Mouse (Mus musculus) CH12.LX (cell line): Measurements from ENCODE around the gene Ccdc189. TPM values are rescaled to one million over a fixed set of nuclear protein-coding genes. Genes with fewer than 3 reads are reported as not detected.
"Not testable (repeated sequence)": the region's sequence is repeated elsewhere in the genome, so short reads cannot be mapped to it uniquely, and the experiment has no call there.

Experiments used
- DNase-seq: peaks from one replicate; pipeline ENCODE4 v3.0.0-alpha.2; 2013; ENCODE audit errors: extremely low read depth
- H3K27ac ChIP-seq: 2 replicates; pipeline ENCODE4 v1.5.1; 2012; ENCODE audit warnings: low read depth, mild to moderate bottlenecking, control low read depth, moderate library complexity; ENCODE audit not compliant: insufficient read depth
- H3K27me3 ChIP-seq: replicated peaks from 2 replicates; pipeline ENCODE3; 2012; ENCODE audit warnings: inconsistent platforms
- H3K36me3 ChIP-seq, 2 experiments: replicated peaks in 1 of 2; 2 replicates each; pipeline versions ENCODE3 to v1.6.1; 2012; ENCODE audit warnings: inconsistent platforms in 1 of 2, low read length in 1 of 2, mild to moderate bottlenecking in 1 of 2, mixed read lengths in 1 of 2, moderate library complexity in 1 of 2; ENCODE audit not compliant: control insufficient read depth in 1 of 2, insufficient read depth in 1 of 2
- H3K4me1 ChIP-seq, 2 experiments: 2 replicates each; pipeline ENCODE4 v1.6.1; 2012; ENCODE audit warnings: inconsistent platforms in 1 of 2, moderate library complexity in 1 of 2; ENCODE audit not compliant: insufficient read depth in 2 of 2, control insufficient read depth in 1 of 2
- H3K4me2 ChIP-seq: 2 replicates; pipeline ENCODE4 v1.6.1; 2012; ENCODE audit warnings: low read depth, mild to moderate bottlenecking, control low read depth; ENCODE audit not compliant: poor library complexity, insufficient read depth, severe bottlenecking
- H3K4me3 ChIP-seq, 3 experiments: fragments of 150-350 bp in 1 of 3; sonication (generic) in 1 of 3; replicated peaks in 1 of 3; 2 replicates each; pipeline versions ENCODE3 to v1.5.1; 2011 to 2012; ENCODE audit warnings: low read depth in 2 of 3, low read length in 2 of 3, mild to moderate bottlenecking in 2 of 3, moderate library complexity in 2 of 3, control low read depth in 1 of 3, improper control_type of control experiment in 1 of 3, inconsistent platforms in 1 of 3, mixed read lengths in 1 of 3; ENCODE audit not compliant: poor library complexity in 1 of 3
- H3K79me2 ChIP-seq: replicated peaks from 2 replicates; pipeline ENCODE4 v1.6.1; 2012; ENCODE audit warnings: mild to moderate bottlenecking, moderate library complexity; ENCODE audit not compliant: control insufficient read depth, poor library complexity, insufficient read depth, severe bottlenecking; ENCODE audit errors: extremely low read depth
- H3K9ac ChIP-seq: 2 replicates; pipeline ENCODE4 v1.6.1; 2012; ENCODE audit warnings: low read depth, mild to moderate bottlenecking, control low read depth, moderate library complexity; ENCODE audit not compliant: insufficient read depth
- H3K9me3 ChIP-seq: replicated peaks from 2 replicates; pipeline ENCODE3; 2012; ENCODE audit warnings: low read length, inconsistent platforms, mixed read lengths
- BHLHE40 ChIP-seq: IDR thresholded peaks from 2 replicates; pipeline ENCODE4 v1.6.1; 2011; ENCODE audit warnings: mild to moderate bottlenecking, low read depth, low read length, improper control_type of control experiment
- CHD1 ChIP-seq: IDR thresholded peaks from 2 replicates; pipeline ENCODE4 v1.6.1; 2012; ENCODE audit warnings: low read depth, low read length, improper control_type of control experiment, inconsistent platforms
- CTCF ChIP-seq, 2 experiments: IDR thresholded peaks in 1 of 2; conservative IDR thresholded peaks in 1 of 2; 2 replicates each; pipeline ENCODE4 v1.5.1; 2011 to 2012; ENCODE audit warnings: low read depth in 2 of 2, low read length in 2 of 2, improper control_type of control experiment in 1 of 2, inconsistent platforms in 1 of 2, mild to moderate bottlenecking in 1 of 2, moderate library complexity in 1 of 2
- EP300 ChIP-seq: IDR thresholded peaks from 2 replicates; pipeline ENCODE4 v1.6.1; 2011; ENCODE audit warnings: low read length, improper control_type of control experiment
- GABPA ChIP-seq: IDR thresholded peaks from 2 replicates; pipeline ENCODE4 v1.6.1; 2012; ENCODE audit warnings: low read depth, low read length, improper control_type of control experiment, inconsistent platforms; ENCODE audit not compliant: insufficient replicate concordance
- HCFC1 ChIP-seq: IDR thresholded peaks from 2 replicates; pipeline ENCODE4 v1.6.1; 2012; ENCODE audit warnings: low read depth, mild to moderate bottlenecking, inconsistent platforms, low read length, improper control_type of control experiment
- JUN ChIP-seq: IDR thresholded peaks from 2 replicates; pipeline ENCODE4 v1.6.1; 2011; ENCODE audit warnings: low read depth, mild to moderate bottlenecking, low read length, improper control_type of control experiment, moderate library complexity; ENCODE audit not compliant: insufficient read depth
- JUND ChIP-seq: conservative IDR thresholded peaks from 2 replicates; pipeline ENCODE4 v1.6.1; 2011; ENCODE audit warnings: low read depth, low read length, improper control_type of control experiment
- KAT2A ChIP-seq: IDR thresholded peaks from 2 replicates; pipeline ENCODE4 v1.6.1; 2012; ENCODE audit warnings: low read length, improper control_type of control experiment, inconsistent platforms; ENCODE audit not compliant: insufficient replicate concordance
- MAX ChIP-seq: IDR thresholded peaks from 2 replicates; pipeline ENCODE4 v1.6.1; 2011; ENCODE audit warnings: low read length, improper control_type of control experiment
- MAZ ChIP-seq: IDR thresholded peaks from 2 replicates; pipeline ENCODE4 v1.6.1; 2012; ENCODE audit warnings: low read depth, mild to moderate bottlenecking, inconsistent platforms, low read length, improper control_type of control experiment, moderate library complexity
- MEF2A ChIP-seq: IDR thresholded peaks from 2 replicates; pipeline ENCODE4 v1.6.1; 2014; ENCODE audit warnings: low read depth, mild to moderate bottlenecking, inconsistent platforms, low read length, improper control_type of control experiment, borderline replicate concordance
- NELFE ChIP-seq: IDR thresholded peaks from 2 replicates; pipeline ENCODE4 v1.6.1; 2011; ENCODE audit warnings: low read depth, low read length, improper control_type of control experiment
- NRF1 ChIP-seq: IDR thresholded peaks from 2 replicates; pipeline ENCODE4 v1.6.1; 2014; ENCODE audit warnings: low read depth, mild to moderate bottlenecking, inconsistent platforms, low read length, improper control_type of control experiment, moderate library complexity
- PAX5 ChIP-seq: IDR thresholded peaks from 2 replicates; pipeline ENCODE4 v1.6.1; 2012; ENCODE audit warnings: low read length, inconsistent platforms, mixed read lengths
- SIN3A ChIP-seq: IDR thresholded peaks from 2 replicates; pipeline ENCODE4 v1.6.1; 2012; ENCODE audit warnings: low read length, improper control_type of control experiment, inconsistent platforms
- SMC3 ChIP-seq: IDR thresholded peaks from 2 replicates; pipeline ENCODE4 v1.6.1; 2011; ENCODE audit warnings: low read depth, low read length, improper control_type of control experiment
- TCF12 ChIP-seq: IDR thresholded peaks from 2 replicates; pipeline ENCODE4 v1.6.1; 2014; ENCODE audit warnings: low read depth, mild to moderate bottlenecking, inconsistent platforms, low read length, improper control_type of control experiment
- USF1 ChIP-seq: IDR thresholded peaks from 2 replicates; pipeline ENCODE4 v1.6.1; 2014; ENCODE audit warnings: low read depth, mild to moderate bottlenecking, inconsistent platforms, low read length, improper control_type of control experiment
- USF2 ChIP-seq: conservative IDR thresholded peaks from 2 replicates; pipeline ENCODE4 v1.6.1; 2011; ENCODE audit warnings: low read depth, low read length, improper control_type of control experiment
- dilution Hi-C: fragments of 300-500 bp; cut with MboI; formaldehyde crosslinking; loops from 2 replicates; pipeline ENCODE4 v1.14.3; 2020; ENCODE audit warnings: low sequenced_read_pairs; ENCODE audit not compliant: extremely low pct_unique_long_range_greater_than_20kb, extremely low pct_ligation_motif_present
- in situ Hi-C: fragments of 300-500 bp; cut with MboI; formaldehyde crosslinking; loops from 3 replicates; pipeline ENCODE4 v1.14.3; 2019; ENCODE audit warnings: low sequenced_read_pairs, low pct_ligation_motif_present, low pct_unique_long_range_greater_than_20kb, mixed read lengths
- polyA plus RNA-seq: library from polyadenylated mRNA; unstranded; fragments of >175 nt; gene quantifications from 2 replicates; pipeline ENCODE4 v1.2.1, GENCODE M21; 2012; ENCODE audit warnings: low read depth; ENCODE audit not compliant: insufficient read length
- total RNA-seq, 2 experiments: library from RNA; depleted of rRNA; stranded (reverse); fragments of 300-350 nt in 1 of 2; fragments of >200 nt in 1 of 2; gene quantifications; 2 replicates each; pipeline ENCODE4 v1.2.3; 2012 to 2014

Gene Ccdc189
- total and polyA plus RNA-seq, 3 experiments: 2.1 to 2.9 (median 2.2) TPM

DNA sequence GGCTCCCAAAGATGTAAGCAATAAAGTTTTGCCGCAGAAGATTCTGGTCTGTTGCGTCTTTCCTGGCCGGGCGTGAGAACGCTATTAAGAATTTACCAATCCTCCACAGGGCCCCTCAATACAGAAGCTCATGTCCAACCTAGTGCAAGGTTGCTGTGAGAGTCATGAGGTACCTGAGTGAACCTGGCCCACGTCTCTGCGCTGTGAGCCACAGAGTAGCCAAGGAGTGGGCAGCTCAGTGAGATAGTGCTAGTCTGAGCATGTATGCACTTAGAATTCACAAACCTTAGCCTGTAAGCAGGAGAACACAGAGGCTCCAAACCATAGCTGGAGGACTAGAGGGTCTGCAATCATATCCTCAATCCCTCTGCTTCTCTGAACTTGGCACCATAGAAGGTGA is 37.6 kb upstream of the Ccdc189 start:
- no peaks in the 10 kb centered on the region for H3K4me1 ChIP-seq
- no peak overlapping the region for H3K9ac ChIP-seq
- H3K79me2 ChIP-seq: no peaks in the 10 kb centered on the region
- no peaks in the 10 kb centered on the region for H3K27me3 ChIP-seq
- no peak for DNase-seq
- TF ChIP-seq USF1 (no peak), PAX5 (no peak), JUN (no peak), USF2 (no peak), KAT2A (no peak), CTCF (conservative IDR thresholded peaks at IDR 0.05 in 1 of 2, IDR thresholded peaks at IDR 0.05 in 1 of 2; ENCODE audit: low read depth in 2 of 2, low read length in 2 of 2) (no peak), MEF2A (no peak), EP300 (no peak), MAZ (no peak), MAX (no peak), CHD1 (no peak), NRF1 (no peak), HCFC1 (no peak), GABPA (no peak), JUND (no peak), TCF12 (no peak), NELFE (no peak), SMC3 (no peak), BHLHE40 (no peak), SIN3A (no peak)
- H3K9me3 ChIP-seq: peaks cover 2% of the 10 kb centered on the region
- in situ Hi-C loops (no loop called here), dilution Hi-C loops (no loop called here)
- no peak overlapping the region for H3K27ac ChIP-seq
- no peaks in the 10 kb centered on the region for H3K36me3 ChIP-seq
- H3K4me2 ChIP-seq: no peak overlapping the region
- no peak overlapping the region for H3K4me3 ChIP-seq

DNA sequence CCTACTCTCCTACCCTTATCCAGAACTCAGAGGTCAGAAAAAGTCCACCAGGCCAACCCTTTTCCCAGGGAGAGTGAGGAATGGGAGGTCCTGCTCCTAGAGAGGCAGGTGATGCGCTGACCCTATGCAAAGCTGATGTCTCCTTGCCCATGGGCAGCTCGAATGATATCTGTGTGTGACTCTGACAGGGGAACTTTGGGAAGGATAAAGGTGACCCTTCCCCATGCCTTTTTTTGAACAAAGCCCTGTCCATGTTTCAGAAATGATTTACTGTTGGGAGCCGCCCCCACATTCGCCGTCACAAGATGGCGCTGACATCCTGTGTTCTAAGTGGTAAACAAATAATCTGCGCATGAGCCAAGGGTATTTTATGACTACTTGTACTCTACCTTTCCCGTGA is 30.0 kb upstream of the Ccdc189 start:
- H3K4me3 ChIP-seq, H3K9me3 ChIP-seq, DNase-seq, in situ Hi-C loops, H3K36me3 ChIP-seq, H3K79me2 ChIP-seq, H3K4me2 ChIP-seq, H3K9ac ChIP-seq, H3K27ac ChIP-seq, dilution Hi-C loops: not testable (repeated sequence)
- peaks cover 26% of the 10 kb centered on the region for H3K27me3 ChIP-seq
- peaks cover 4 to 12% of the 10 kb centered on the region in 2 experiments; a peak in 2 of 4 replicates for H3K4me1 ChIP-seq
